Mouse (Mus musculus) MEL (cell line): ENCODE results near the gene Wipf3. TPM values are rescaled to one million over a fixed set of nuclear protein-coding genes. Genes with fewer than 3 reads are reported as not detected.

Source experiments
- DNase-seq: peaks from one replicate; pipeline ENCODE4 v3.0.0; 2011; ENCODE audit warnings: low read depth, low spot score
- H3K27ac ChIP-seq: 2 replicates; pipeline ENCODE4 v1.5.1; 2012; ENCODE audit warnings: low read depth, mild to moderate bottlenecking, control low read depth, low read length, moderate library complexity; ENCODE audit not compliant: control insufficient read depth
- H3K27me3 ChIP-seq, 2 experiments: fragments of 150-350 bp in 1 of 2; sonication (generic) in 1 of 2; 2 replicates each; pipeline ENCODE4 v1.6.1; 2012; ENCODE audit warnings: low read length in 2 of 2, mild to moderate bottlenecking in 2 of 2, improper control_type of control experiment in 1 of 2, moderate library complexity in 1 of 2; ENCODE audit not compliant: insufficient read depth in 2 of 2, control insufficient read depth in 1 of 2
- H3K36me3 ChIP-seq, 2 experiments: 2 replicates each; pipeline ENCODE4 v1.6.1; 2012 to 2014; ENCODE audit warnings: low read length in 2 of 2, improper control_type of control experiment in 1 of 2, inconsistent platforms in 1 of 2, mild to moderate bottlenecking in 1 of 2; ENCODE audit not compliant: insufficient read depth in 2 of 2, control insufficient read depth in 1 of 2
- H3K4me1 ChIP-seq, 2 experiments: fragments of 150-350 bp in 1 of 2; sonication (generic) in 1 of 2; 2 replicates each; pipeline ENCODE4 v1.6.1; 2012; ENCODE audit warnings: low read length in 2 of 2, improper control_type of control experiment in 1 of 2, mild to moderate bottlenecking in 1 of 2; ENCODE audit not compliant: insufficient read depth in 2 of 2, control insufficient read depth in 1 of 2
- H3K4me3 ChIP-seq, 2 experiments: fragments of 150-350 bp in 1 of 2; sonication (generic) in 1 of 2; 2 replicates each; pipeline ENCODE4 v1.5.1; 2012; ENCODE audit warnings: low read depth in 2 of 2, low read length in 2 of 2, mild to moderate bottlenecking in 2 of 2, moderate library complexity in 2 of 2, control low read depth in 1 of 2, improper control_type of control experiment in 1 of 2; ENCODE audit not compliant: control insufficient read depth in 1 of 2, insufficient read depth in 1 of 2
- H3K79me2 ChIP-seq: 2 replicates; pipeline ENCODE4 v1.6.1; 2012; ENCODE audit warnings: mild to moderate bottlenecking, low read length, moderate library complexity; ENCODE audit not compliant: control insufficient read depth, poor library complexity, insufficient read depth
- H3K9ac ChIP-seq: 2 replicates; pipeline ENCODE4 v1.6.1; 2012; ENCODE audit warnings: low read depth, mild to moderate bottlenecking, control low read depth, low read length, moderate library complexity; ENCODE audit not compliant: control insufficient read depth, poor library complexity, severe bottlenecking
- H3K9me3 ChIP-seq: fragments of 150-350 bp; sonication (generic); replicated peaks from 2 replicates; pipeline ENCODE4 v1.6.1; 2012; ENCODE audit warnings: mild to moderate bottlenecking, low read length, improper control_type of control experiment, moderate library complexity; ENCODE audit not compliant: insufficient read depth
- BHLHE40 ChIP-seq: IDR thresholded peaks from 2 replicates; pipeline ENCODE4 v1.6.1; 2012; ENCODE audit warnings: low read depth, mild to moderate bottlenecking, inconsistent platforms, low read length, improper control_type of control experiment, borderline replicate concordance
- CHD2 ChIP-seq: IDR thresholded peaks from 2 replicates; pipeline ENCODE4 v1.6.1; 2011; ENCODE audit warnings: low read length, improper control_type of control experiment
- E2F4 ChIP-seq: IDR thresholded peaks from 2 replicates; pipeline ENCODE4 v1.6.1; 2011; ENCODE audit warnings: low read depth, low read length, improper control_type of control experiment, borderline replicate concordance
- ETS1 ChIP-seq: IDR thresholded peaks from 2 replicates; pipeline ENCODE4 v1.6.1; 2012; ENCODE audit warnings: low read depth, mild to moderate bottlenecking, inconsistent platforms, low read length, improper control_type of control experiment, moderate library complexity
- GATA1 ChIP-seq: IDR thresholded peaks from 2 replicates; pipeline ENCODE4 v1.6.1; 2011; ENCODE audit warnings: low read depth, low read length, improper control_type of control experiment
- HCFC1 ChIP-seq: IDR thresholded peaks from 2 replicates; pipeline ENCODE4 v1.6.1; 2012; ENCODE audit warnings: low read depth, mild to moderate bottlenecking, inconsistent platforms, low read length, improper control_type of control experiment, moderate library complexity
- JUND ChIP-seq: IDR thresholded peaks from 2 replicates; pipeline ENCODE4 v1.6.1; 2011; ENCODE audit warnings: low read depth, mild to moderate bottlenecking, improper control_type of control experiment, low read length
- KAT2A ChIP-seq: conservative IDR thresholded peaks from 2 replicates; pipeline ENCODE4 v1.6.1; 2012; ENCODE audit warnings: low read depth, low read length, improper control_type of control experiment, inconsistent platforms
- MAFK ChIP-seq: IDR thresholded peaks from 2 replicates; pipeline ENCODE4 v1.6.1; 2011; ENCODE audit warnings: low read depth, mild to moderate bottlenecking, low read length, improper control_type of control experiment, borderline replicate concordance
- MAX ChIP-seq: IDR thresholded peaks from 2 replicates; pipeline ENCODE4 v1.6.1; 2011; ENCODE audit warnings: low read length, improper control_type of control experiment
- MAZ ChIP-seq: IDR thresholded peaks from 2 replicates; pipeline ENCODE4 v1.6.1; 2012; ENCODE audit warnings: low read depth, mild to moderate bottlenecking, inconsistent platforms, low read length, improper control_type of control experiment
- MEF2A ChIP-seq: IDR thresholded peaks from 2 replicates; pipeline ENCODE4 v1.6.1; 2014; ENCODE audit warnings: low read depth, mild to moderate bottlenecking, inconsistent platforms, low read length, improper control_type of control experiment; ENCODE audit not compliant: poor library complexity, insufficient replicate concordance, severe bottlenecking; ENCODE audit errors: extremely low read depth
- MXI1 ChIP-seq: IDR thresholded peaks from 2 replicates; pipeline ENCODE4 v1.6.1; 2011; ENCODE audit warnings: mild to moderate bottlenecking, low read depth, low read length, improper control_type of control experiment
- MYB ChIP-seq: IDR thresholded peaks from 2 replicates; pipeline ENCODE4 v1.6.1; 2011; ENCODE audit warnings: mild to moderate bottlenecking, low read depth, low read length, improper control_type of control experiment
- MYC ChIP-seq: IDR thresholded peaks from 2 replicates; pipeline ENCODE4 v1.6.1; 2011; ENCODE audit warnings: low read depth, mild to moderate bottlenecking, low read length, improper control_type of control experiment, moderate library complexity
- NELFE ChIP-seq: IDR thresholded peaks from 2 replicates; pipeline ENCODE4 v1.6.1; 2011; ENCODE audit warnings: low read depth, low read length, improper control_type of control experiment
- NRF1 ChIP-seq: IDR thresholded peaks from 2 replicates; pipeline ENCODE4 v1.6.1; 2014; ENCODE audit warnings: low read depth, mild to moderate bottlenecking, inconsistent platforms, low read length, improper control_type of control experiment, moderate library complexity; ENCODE audit not compliant: poor library complexity, insufficient read depth, severe bottlenecking
- POLR2A ChIP-seq, 2 experiments: IDR thresholded peaks; 2 replicates each; pipeline ENCODE4 v1.6.1; 2011 to 2012; ENCODE audit warnings: low read length in 2 of 2, mild to moderate bottlenecking in 2 of 2, control low read depth in 1 of 2, improper control_type of control experiment in 1 of 2, low read depth in 1 of 2, moderate library complexity in 1 of 2; ENCODE audit not compliant: control insufficient read depth in 1 of 2, insufficient read depth in 1 of 2, poor library complexity in 1 of 2
- POLR2AphosphoS2 ChIP-seq: IDR thresholded peaks from 2 replicates; pipeline ENCODE4 v1.6.1; 2011; ENCODE audit warnings: low read length, improper control_type of control experiment
- RAD21 ChIP-seq: IDR thresholded peaks from 2 replicates; pipeline ENCODE4 v1.6.1; 2011; ENCODE audit warnings: mild to moderate bottlenecking, low read depth, low read length, improper control_type of control experiment
- SIN3A ChIP-seq: IDR thresholded peaks from 2 replicates; pipeline ENCODE4 v1.6.1; 2012; ENCODE audit warnings: low read length, improper control_type of control experiment, inconsistent platforms
- SMC3 ChIP-seq: IDR thresholded peaks from 2 replicates; pipeline ENCODE4 v1.6.1; 2011; ENCODE audit warnings: low read depth, low read length, improper control_type of control experiment
- TAL1 ChIP-seq: IDR thresholded peaks from 2 replicates; pipeline ENCODE4 v1.6.1; 2012; ENCODE audit warnings: mild to moderate bottlenecking, inconsistent platforms, low read length, moderate library complexity, mixed read lengths
- TBP ChIP-seq: IDR thresholded peaks from 2 replicates; pipeline ENCODE4 v1.8.0; 2011; ENCODE audit warnings: low read depth, low read length, improper control_type of control experiment
- UBTF ChIP-seq: IDR thresholded peaks from 2 replicates; pipeline ENCODE4 v1.6.1; 2012; ENCODE audit warnings: low read depth, mild to moderate bottlenecking, inconsistent platforms, low read length, improper control_type of control experiment, moderate library complexity, borderline replicate concordance; ENCODE audit not compliant: insufficient read depth
- USF1 ChIP-seq: IDR thresholded peaks from 2 replicates; pipeline ENCODE4 v1.6.1; 2014; ENCODE audit warnings: low read depth, mild to moderate bottlenecking, inconsistent platforms, low read length, improper control_type of control experiment, moderate library complexity
- USF2 ChIP-seq, 2 experiments: IDR thresholded peaks; 2 replicates each; pipeline ENCODE4 v1.6.1; 2011 to 2012; ENCODE audit warnings: improper control_type of control experiment in 2 of 2, low read length in 2 of 2, borderline replicate concordance in 1 of 2, inconsistent platforms in 1 of 2, low read depth in 1 of 2, mild to moderate bottlenecking in 1 of 2; ENCODE audit not compliant: insufficient read depth in 1 of 2
- ZKSCAN1 ChIP-seq: IDR thresholded peaks from 2 replicates; pipeline ENCODE4 v1.6.1; 2012; ENCODE audit warnings: low read depth, mild to moderate bottlenecking, inconsistent platforms, low read length, improper control_type of control experiment, moderate library complexity
- ZMIZ1 ChIP-seq: IDR thresholded peaks from 2 replicates; pipeline ENCODE4 v1.6.1; 2012; ENCODE audit warnings: low read depth, mild to moderate bottlenecking, inconsistent platforms, low read length, improper control_type of control experiment, moderate library complexity
- ZNF384 ChIP-seq: IDR thresholded peaks from 2 replicates; pipeline ENCODE4 v1.6.1; 2012; ENCODE audit warnings: low read depth, mild to moderate bottlenecking, inconsistent platforms, low read length, improper control_type of control experiment
- polyA plus RNA-seq, 2 experiments: library from polyadenylated mRNA; stranded (reverse) in 1 of 2; unstranded in 1 of 2; fragments of >175 nt in 1 of 2; fragments of >200 nt in 1 of 2; gene quantifications; 2 replicates each; pipeline versions ENCODE4 v1.2.1 to v1.2.4; 2012; ENCODE audit warnings: low replicate concordance in 2 of 2, low read depth in 1 of 2; ENCODE audit not compliant: insufficient read length in 2 of 2, insufficient read depth in 1 of 2, missing spikeins in 1 of 2
- total RNA-seq: library from RNA; depleted of rRNA; stranded (reverse); fragments of 300-350 nt; gene quantifications from 2 replicates; pipeline ENCODE4 v1.2.3, GENCODE M21; 2012

The Wipf3 gene
- total and polyA plus RNA-seq, 3 experiments: not detected

DNA sequence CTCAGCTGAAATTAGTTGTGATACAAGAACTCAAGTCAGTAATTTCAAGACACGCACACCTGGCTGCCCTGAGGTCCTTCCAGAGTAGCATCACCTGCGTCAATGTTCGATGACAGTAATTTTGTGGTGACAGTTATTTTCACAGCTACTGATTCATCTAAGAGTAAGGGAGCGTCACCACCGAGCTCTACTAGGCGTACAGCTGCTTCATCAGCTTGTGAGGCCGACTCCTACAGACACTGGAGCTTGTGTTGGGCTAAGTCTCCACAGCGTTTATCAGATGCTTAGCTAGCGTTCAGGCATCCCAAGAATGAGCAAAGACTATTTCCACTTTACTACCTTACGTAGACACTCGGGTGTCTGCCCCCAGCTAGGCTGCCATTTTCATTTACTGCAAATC is 76.9 kb downstream of the Wipf3 start:
- no peaks in the 10 kb centered on the region for H3K79me2 ChIP-seq
- H3K36me3 ChIP-seq: no peaks in the 10 kb centered on the region
- H3K9ac ChIP-seq: no peak overlapping the region
- H3K4me1 ChIP-seq: no peaks in the 10 kb centered on the region
- DNase-seq: no peak
- no peaks in the 10 kb centered on the region for H3K9me3 ChIP-seq
- no peak overlapping the region for H3K27ac ChIP-seq
- H3K4me3 ChIP-seq: no peak overlapping the region
- TF ChIP-seq MAFK (no peak), ETS1 (no peak), KAT2A (no peak), SIN3A (no peak), ZKSCAN1 (no peak), MYB (no peak), POLR2AphosphoS2 (no peak), USF2 (IDR thresholded peaks at IDR 0.05; ENCODE audit: borderline replicate concordance in 1 of 2, insufficient read depth in 1 of 2, low read depth in 1 of 2, low read length in 2 of 2) (no peak), ZMIZ1 (no peak), TBP (no peak), GATA1 (no peak), CHD2 (no peak), MEF2A (no peak), JUND (no peak), HCFC1 (no peak), MYC (no peak), TAL1 (no peak), POLR2A (IDR thresholded peaks at IDR 0.05; ENCODE audit: control insufficient read depth in 1 of 2, insufficient read depth in 1 of 2, low read depth in 1 of 2, low read length in 2 of 2, poor library complexity in 1 of 2) (no peak), SMC3 (no peak), NRF1 (no peak)
- TF ChIP-seq, all 39 proteins: peak for 0
- no peaks in the 10 kb centered on the region for H3K27me3 ChIP-seq

DNA sequence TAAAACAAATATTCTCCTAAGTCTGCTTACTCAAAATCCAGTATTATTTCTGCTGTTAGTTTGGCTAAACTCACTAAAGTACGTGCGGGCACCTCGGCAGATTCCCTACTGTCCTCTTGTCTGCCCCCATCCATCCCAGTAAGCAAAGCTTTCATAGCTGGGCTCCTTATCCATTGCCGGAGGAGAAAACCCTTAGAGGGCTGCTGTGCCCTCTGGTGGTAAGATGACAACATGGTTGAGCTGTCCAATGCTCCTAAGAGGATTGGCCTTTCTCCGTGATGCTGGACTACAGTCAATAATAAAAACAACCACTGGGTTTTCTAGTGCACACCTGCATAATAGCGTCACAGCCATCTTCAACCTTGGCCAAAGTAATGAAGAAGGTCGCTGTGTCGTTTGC is 77.6 kb downstream of the Wipf3 start:
- TF ChIP-seq MEF2A: no peak
- TF ChIP-seq UBTF: no peak
- no peak for TF ChIP-seq BHLHE40
- TF ChIP-seq HCFC1: no peak
- no peak for TF ChIP-seq E2F4
- no peak for TF ChIP-seq RAD21
- no peak for TF ChIP-seq MAZ
- no peak for TF ChIP-seq USF1
- no peak for TF ChIP-seq TBP
- TF ChIP-seq NRF1: no peak
- TF ChIP-seq ZNF384: no peak
- TF ChIP-seq JUND: no peak
- no peak for TF ChIP-seq CHD2
- no peak for TF ChIP-seq TAL1
- TF ChIP-seq MAX: no peak
- TF ChIP-seq SMC3: no peak
- no peak for TF ChIP-seq MXI1
- no peak for TF ChIP-seq NELFE
- H3K4me1 ChIP-seq: no peaks in the 10 kb centered on the region
- no peaks in the 10 kb centered on the region; a peak in 1 of 4 replicates for H3K27me3 ChIP-seq
- no peak overlapping the region for H3K27ac ChIP-seq
- DNase-seq: no peak
- H3K9ac ChIP-seq: no peak overlapping the region
- H3K9me3 ChIP-seq: no peaks in the 10 kb centered on the region
- H3K36me3 ChIP-seq: no peaks in the 10 kb centered on the region
- no peaks in the 10 kb centered on the region for H3K79me2 ChIP-seq
- no peak overlapping the region for H3K4me3 ChIP-seq
